Mouse (Mus musculus) liver, postnatal 0 days (tissue): ENCODE results near the gene Ggt5.

Experiments
- CTCF ChIP-seq: sonication (generic); IDR thresholded peaks from 2 replicates; pipeline ENCODE4 v1.5.1; 2016; ENCODE audit warnings: antibody characterized with exemption, low read depth
- EP300 ChIP-seq: IDR thresholded peaks from 2 replicates; pipeline ENCODE4 v1.6.1; 2016; ENCODE audit warnings: antibody characterized with exemption, low read depth, mild to moderate bottlenecking

GRCm38 (mm10) chr10:75571937-75572336 lies 17.2 kb upstream of the Ggt5 start:
- no peak for TF ChIP-seq CTCF
- TF ChIP-seq EP300: no peak
